Mouse (Mus musculus): ENCODE results near the gene Igf1.

GRCm38 (mm10) chr10:87871863-87872647 lies 14.0 kb downstream of the Igf1 start:
- no peak for TF ChIP-seq POLR2A (IDR thresholded peaks at IDR 0.05; ENCODE audit: extremely low read depth, insufficient read depth, low read length)
- TF ChIP-seq CTCF (IDR thresholded peaks at IDR 0.05; ENCODE audit: low read depth, low read length) = no peak
